Mouse (Mus musculus): Measurements from ENCODE around the gene Mecr.

Gene Mecr

GRCm38 (mm10) chr4:131890692-131891091 lies 47.4 kb downstream of the Mecr start:
- DNase-seq (ENCODE audit: low spot score in 2 of 2), result no peak

- DNase-seq (ENCODE audit: low spot score in 2 of 2), result no peak
These were observed 53.8 kb downstream of the Mecr start for GRCm38 (mm10) chr4:131897109-131897508.

GRCm38 (mm10) chr4:131897787-131898186 lies 54.5 kb downstream of the Mecr start:
- no peak for DNase-seq (ENCODE audit: low spot score in 2 of 2)

GRCm38 (mm10) chr4:131898503-131899179 lies 55.4 kb downstream of the Mecr start:
- no peak for DNase-seq (ENCODE audit: low spot score in 2 of 2)

GRCm38 (mm10) chr4:131899180-131899554 lies 55.9 kb downstream of the Mecr start:
- no peak for DNase-seq (ENCODE audit: low spot score in 2 of 2)

GRCm38 (mm10) chr4:131901090-131901489 lies 57.8 kb downstream of the Mecr start:
- DNase-seq (ENCODE audit: low spot score in 2 of 2), result no peak

GRCm38 (mm10) chr4:131904478-131904877 lies 61.2 kb downstream of the Mecr start:
- no peak for DNase-seq (ENCODE audit: low spot score in 2 of 2)

- no peak for DNase-seq (ENCODE audit: low spot score in 2 of 2)
These were observed 63.2 kb downstream of the Mecr start for GRCm38 (mm10) chr4:131906423-131906822.

- DNase-seq (ENCODE audit: low spot score in 2 of 2), result no peak
These were observed 64.6 kb downstream of the Mecr start for GRCm38 (mm10) chr4:131907912-131908311.

GRCm38 (mm10) chr4:131910237-131910994 lies 67.1 kb downstream of the Mecr start:
- DNase-seq (ENCODE audit: low spot score in 2 of 2), result no peak

GRCm38 (mm10) chr4:131911521-131911920 lies 68.3 kb downstream of the Mecr start:
- DNase-seq (ENCODE audit: low spot score in 2 of 2), result no peak

- DNase-seq (ENCODE audit: low spot score in 2 of 2), result no peak
These were observed 70.3 kb downstream of the Mecr start for GRCm38 (mm10) chr4:131913526-131913925.

- DNase-seq (ENCODE audit: low spot score in 2 of 2), result no peak
These were observed 70.9 kb downstream of the Mecr start for GRCm38 (mm10) chr4:131914046-131914643.

- DNase-seq (ENCODE audit: low spot score in 2 of 2), result no peak
These were observed 71.7 kb downstream of the Mecr start for GRCm38 (mm10) chr4:131914891-131915469.

- no peak for DNase-seq (ENCODE audit: low spot score in 2 of 2)
These were observed 72.6 kb downstream of the Mecr start for GRCm38 (mm10) chr4:131915821-131916328.

GRCm38 (mm10) chr4:131916425-131916824 lies 73.2 kb downstream of the Mecr start:
- DNase-seq (ENCODE audit: low spot score in 2 of 2), result peak; percentile 58 to 64

GRCm38 (mm10) chr4:131917010-131917555 lies 73.8 kb downstream of the Mecr start:
- DNase-seq (ENCODE audit: low spot score in 2 of 2), result no peak
